Mouse (Mus musculus): ENCODE measurements at regions not wholly inside any gene's neighbourhood (a gene's known extent, or its start where the extent isn't known, plus 50 kb on each side); places are given as distances from the start of the nearest gene placed in this dataset.

DNA sequence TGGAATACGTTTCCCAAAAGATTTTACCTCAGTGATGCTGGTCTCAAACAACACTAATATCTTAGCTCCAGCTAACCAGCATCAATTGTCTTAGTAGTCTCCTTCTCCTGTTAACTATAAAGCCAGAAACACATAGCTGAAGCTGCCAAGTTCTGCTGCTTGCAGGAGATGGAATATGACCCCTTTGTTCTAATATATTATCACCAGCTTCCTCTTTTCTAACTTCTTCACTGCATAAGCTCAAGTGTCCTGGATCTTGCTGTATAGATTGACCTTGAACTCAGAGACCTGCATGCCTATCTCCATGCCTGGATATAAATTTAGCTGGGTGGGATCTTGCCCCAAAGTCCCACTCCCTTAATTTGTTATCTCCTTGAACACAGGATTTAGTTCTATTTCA lies 94.8 kb downstream of the Rbm46 start:
- DNase-seq, result no peak

DNA sequence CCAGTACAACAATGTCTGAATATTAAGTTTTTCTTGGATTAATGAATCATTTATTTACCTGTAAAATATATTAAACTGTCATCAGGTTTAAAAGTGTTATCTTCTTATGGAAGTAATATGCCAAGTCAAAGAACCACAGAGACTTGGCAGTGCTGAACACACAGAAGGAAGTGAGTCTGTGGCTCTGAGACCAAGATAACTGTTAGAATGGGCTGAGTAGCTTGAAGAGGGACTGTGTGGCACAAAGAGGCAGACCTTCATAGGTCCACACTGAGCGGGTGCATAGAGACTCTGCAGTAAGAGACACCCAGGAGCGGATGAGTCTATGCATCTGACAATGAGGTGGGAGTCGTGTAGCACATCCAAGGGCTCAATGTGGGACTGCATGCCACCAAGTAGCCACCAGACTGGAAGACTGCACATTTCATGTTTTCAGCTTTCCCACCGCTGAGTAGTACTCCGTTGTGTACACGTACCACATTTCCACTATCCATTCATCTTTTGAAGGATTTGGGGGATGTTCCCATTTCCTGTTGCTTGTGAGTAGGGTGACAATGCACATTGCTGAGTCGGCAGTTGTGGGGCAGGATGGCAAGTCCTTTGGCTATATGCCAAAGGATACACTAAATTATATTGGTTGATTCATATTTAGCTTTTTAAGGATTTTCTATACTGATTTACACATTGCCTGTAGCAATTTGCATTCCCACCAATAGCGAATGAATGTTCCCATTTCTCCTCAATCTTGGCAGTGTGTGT lies 105.6 kb downstream of the Rbm46 start:
- DNase-seq, result no peak

DNA sequence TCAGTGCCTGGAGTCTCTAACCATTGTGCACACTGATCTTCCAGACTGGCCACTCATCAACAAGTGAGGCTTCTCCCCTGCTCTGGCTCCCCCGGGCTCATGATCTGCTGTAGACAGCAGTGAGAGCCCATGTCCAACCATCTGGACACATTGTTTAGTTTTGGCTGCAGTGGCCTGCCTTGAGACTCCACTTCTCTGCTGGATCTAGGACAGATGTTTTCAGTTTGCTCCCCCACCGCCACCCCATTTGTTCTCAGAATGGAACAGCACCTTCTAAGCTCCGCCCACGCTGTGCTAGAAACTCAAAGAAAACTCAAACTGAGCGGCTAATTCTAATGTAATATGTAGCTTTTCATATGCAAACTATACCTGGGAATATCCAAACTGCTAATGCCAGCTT lies 108.8 kb downstream of the Rbm46 start:
- no peak for DNase-seq

DNA sequence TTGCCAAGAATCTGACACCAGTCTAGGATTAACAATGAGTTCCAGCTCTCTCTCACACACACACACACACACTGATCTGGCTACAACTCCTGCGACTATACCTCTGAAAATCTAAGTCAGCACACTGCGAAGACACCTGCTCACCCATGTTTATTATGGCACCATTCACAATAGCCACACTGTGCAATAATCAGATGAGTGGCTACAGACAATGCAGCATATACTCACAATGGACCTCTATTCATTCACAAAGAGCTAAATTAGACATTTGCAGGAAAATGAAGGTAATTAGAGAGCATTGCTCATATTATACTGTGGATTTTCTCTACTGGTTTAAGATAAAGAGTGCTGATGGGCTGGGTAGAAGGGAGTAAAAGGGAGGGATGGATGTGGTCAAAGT lies 116.3 kb downstream of the Rbm46 start:
- DNase-seq, result no peak

GRCm38 (mm10) chr3:82758967-82759366 lies 117.3 kb downstream of the Rbm46 start:
- DNase-seq, result no peak

DNA sequence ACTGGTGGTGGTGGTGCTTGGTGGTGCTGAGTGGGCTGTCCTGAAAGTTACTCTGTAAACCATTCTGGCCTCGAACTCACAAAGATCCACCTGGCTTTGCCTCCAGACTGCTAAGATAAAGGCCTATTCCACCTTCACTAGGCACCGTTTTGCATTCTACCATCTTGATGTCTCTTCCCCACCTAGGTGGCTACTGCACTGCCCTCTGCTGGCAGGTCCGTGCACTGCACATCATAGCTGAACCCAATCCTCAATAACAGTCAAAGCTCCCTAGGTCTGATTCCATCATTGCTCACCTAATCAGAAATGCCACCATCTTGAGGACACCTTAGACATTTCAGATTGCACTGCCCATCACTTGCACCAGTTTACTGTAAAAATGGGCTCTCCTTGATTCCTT lies 150.7 kb downstream of the Rbm46 start:
- DNase-seq, result peak; percentile 5

- no peak for DNase-seq
Measured at GRCm38 (mm10) chr3:82707628-82708027, 159.7 kb upstream of the Npy2r start.

DNA sequence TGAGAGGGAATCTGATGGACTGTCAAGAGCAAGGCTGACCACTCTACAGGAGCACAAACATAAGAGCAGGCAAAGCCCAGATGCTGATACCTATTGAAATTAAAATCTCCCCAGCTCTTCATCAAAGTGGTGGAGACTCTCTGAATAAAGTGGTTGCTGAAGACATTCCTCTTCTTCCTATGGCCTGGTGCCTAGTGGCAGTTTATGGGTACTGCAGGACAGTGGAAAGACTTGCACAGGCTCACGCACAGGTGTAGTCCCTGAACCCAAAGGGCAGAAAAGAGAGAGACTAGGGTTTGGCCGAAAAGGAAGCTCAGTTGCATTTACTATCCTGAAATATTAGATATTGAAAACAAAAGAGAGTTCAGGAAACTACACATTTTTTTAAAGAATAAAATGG lies 144.2 kb upstream of the Npy2r start:
- DNase-seq, result no peak

DNA sequence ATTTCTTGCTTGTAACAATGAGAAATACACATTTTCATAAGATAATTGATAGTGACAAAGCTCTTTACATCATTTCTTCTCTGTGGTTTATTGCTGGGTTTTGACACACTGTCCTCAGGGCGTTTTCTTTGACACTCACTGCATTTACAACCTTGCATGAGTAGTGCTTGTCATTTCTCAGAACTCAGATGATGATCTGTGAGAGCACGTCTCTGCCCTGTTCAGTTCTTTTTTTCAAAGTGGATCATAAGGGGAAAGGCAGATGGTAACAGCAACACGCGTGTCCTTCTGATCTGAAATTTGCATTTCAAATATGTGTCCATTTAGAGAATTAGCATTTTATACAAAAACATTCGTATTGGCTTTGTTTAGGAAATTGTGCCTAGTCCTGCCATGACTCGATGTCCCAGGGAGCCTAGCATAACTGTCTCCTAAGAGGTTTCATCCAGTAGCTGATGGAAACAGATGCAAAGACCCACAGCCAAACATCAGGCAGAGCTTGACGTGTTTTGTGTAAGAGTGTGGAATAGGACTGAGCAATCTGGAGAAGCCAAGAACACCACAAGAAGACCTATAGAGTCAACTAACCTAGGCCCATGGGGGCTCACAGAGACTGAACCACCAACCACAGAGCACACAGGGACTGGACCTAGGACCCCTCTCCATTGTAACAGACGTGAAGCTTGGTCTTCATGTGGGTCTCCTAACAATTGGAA lies 108.4 kb upstream of the Npy2r start:
- DNase-seq, result no peak

GRCm38 (mm10) chr3:82652346-82652745 lies 104.5 kb upstream of the Npy2r start:
- DNase-seq, result no peak

- no peak for DNase-seq
Measured at GRCm38 (mm10) chr3:82640052-82640451, 92.2 kb upstream of the Npy2r start.

- DNase-seq, result no peak
Measured at GRCm38 (mm10) chr3:82636666-82637065, 88.8 kb upstream of the Npy2r start.

DNA sequence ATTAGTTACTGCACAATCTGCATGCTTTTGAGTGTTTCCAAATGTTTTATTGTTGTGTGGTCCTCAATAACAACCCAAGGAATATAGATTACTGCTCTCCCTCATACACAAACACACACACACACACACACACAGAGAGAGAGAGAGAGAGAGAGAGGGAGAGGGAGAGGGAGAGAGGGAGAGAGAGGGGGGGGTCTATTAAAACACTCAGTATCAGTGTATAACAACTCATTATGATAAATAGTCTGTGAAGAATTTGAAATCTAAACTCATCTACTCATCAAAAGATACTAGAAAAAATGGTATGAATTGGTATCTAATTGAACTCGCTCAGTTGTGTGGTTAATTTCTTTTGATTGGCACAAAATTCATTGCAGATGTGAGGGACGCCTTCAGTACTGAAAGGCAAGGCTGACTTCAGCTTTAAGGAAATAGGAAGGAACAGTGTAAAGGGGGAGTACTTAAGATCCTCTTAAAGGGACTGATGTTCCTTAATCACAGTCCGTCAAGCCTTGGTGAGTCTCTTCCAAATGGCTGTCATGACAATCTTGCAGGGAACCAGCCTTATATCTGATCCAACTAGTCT lies 72.6 kb upstream of the Npy2r start:
- DNase-seq, result no peak

DNA sequence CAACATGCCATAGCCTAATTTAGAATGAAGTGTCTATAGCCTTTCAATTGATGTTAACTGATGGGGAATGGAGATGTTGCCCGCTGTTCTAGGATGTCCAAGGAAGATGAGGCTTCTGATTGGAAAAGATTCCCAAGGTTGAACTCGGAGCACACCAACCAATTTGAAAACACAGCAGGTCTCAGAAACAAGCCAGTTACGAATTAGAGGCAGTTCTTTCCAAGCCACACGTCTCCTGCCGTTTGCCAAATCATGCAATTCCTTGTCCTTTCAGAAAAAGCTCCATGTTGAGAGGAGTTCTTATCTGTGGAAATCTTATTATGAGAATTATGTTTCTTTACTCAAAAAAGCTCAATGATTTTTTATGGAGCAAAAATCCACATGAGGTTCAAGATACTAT lies 71.5 kb upstream of the Npy2r start:
- no peak for DNase-seq

DNA sequence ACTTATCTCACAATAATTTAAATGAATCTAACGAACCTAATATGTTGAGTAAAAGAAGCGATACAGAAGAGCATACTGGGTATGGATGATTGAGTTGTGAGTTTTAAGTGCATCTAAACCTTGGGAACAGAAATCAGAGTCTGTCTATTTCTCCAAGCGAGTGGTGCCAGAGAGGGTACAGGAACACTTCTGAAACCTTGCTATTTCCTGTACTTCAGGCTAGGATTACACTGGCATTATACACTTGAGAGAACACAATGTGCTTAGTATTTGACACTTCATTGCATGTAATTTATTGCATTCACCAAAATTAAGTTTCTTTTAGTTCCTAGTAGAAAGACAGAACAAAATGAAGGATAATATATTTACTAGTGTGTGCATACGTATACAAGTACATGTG lies 54.0 kb upstream of the Npy2r start:
- DNase-seq, result no peak

- DNase-seq, result no peak
Measured at GRCm38 (mm10) chr3:82598656-82599055, 50.8 kb upstream of the Npy2r start.

Measured in kidney, adult 11 months (tissue).